Mouse (Mus musculus) T-helper 2 cell (primary cell): ENCODE measurements at regions not wholly inside any gene's neighbourhood (a gene's known extent, or its start where the extent isn't known, plus 50 kb on each side); places are given as distances from the start of the nearest gene placed in this dataset.

Experiments
- in situ Hi-C: fragments of 300-600 bp; cut with MboI, MseI; formaldehyde crosslinking; loops from one replicate; pipeline ENCODE4 v1.15.1; 2025; ENCODE audit warnings: high pct_unique_total_duplicates

GRCm38 (mm10) chr5:133569096-133569495, 530.4 kb upstream of the Castor2 start:
- in situ Hi-C loops, result no loop called here

DNA sequence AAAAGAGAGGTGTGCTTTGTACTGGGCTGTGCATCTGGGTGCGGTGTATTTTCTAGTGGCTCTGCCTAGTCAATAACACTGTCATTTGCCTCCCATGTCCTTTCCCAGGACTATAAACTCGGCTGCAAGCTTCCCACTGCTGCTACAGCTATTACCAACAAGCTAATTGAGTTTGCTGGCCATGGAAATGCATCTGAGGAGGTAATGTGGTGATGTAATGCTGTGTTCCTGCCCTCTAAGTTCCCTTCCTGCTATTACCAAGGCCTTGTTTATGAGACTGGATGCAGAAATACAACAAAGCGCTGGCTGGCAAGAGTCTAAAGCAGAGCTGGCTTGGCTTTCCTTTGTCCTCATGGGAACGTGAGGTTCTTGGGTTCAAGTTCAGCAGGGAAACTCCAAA, 533.0 kb upstream of the Castor2 start:
- in situ Hi-C loops, result no loop called here

- in situ Hi-C loops, result no loop called here
These were observed 548.9 kb upstream of the Castor2 start for GRCm38 (mm10) chr5:133550657-133551056.

GRCm38 (mm10) chr5:133542217-133542616, 557.3 kb upstream of the Castor2 start:
- in situ Hi-C loops, result no loop called here

- in situ Hi-C loops, result no loop called here
These were observed 566.8 kb upstream of the Castor2 start for GRCm38 (mm10) chr5:133532678-133533077.

- in situ Hi-C loops, result no loop called here
These were observed 593.9 kb upstream of the Castor2 start for GRCm38 (mm10) chr5:133505661-133506060.

- in situ Hi-C loops, result no loop called here
These were observed 611.7 kb upstream of the Castor2 start for GRCm38 (mm10) chr5:133487806-133488290.

DNA sequence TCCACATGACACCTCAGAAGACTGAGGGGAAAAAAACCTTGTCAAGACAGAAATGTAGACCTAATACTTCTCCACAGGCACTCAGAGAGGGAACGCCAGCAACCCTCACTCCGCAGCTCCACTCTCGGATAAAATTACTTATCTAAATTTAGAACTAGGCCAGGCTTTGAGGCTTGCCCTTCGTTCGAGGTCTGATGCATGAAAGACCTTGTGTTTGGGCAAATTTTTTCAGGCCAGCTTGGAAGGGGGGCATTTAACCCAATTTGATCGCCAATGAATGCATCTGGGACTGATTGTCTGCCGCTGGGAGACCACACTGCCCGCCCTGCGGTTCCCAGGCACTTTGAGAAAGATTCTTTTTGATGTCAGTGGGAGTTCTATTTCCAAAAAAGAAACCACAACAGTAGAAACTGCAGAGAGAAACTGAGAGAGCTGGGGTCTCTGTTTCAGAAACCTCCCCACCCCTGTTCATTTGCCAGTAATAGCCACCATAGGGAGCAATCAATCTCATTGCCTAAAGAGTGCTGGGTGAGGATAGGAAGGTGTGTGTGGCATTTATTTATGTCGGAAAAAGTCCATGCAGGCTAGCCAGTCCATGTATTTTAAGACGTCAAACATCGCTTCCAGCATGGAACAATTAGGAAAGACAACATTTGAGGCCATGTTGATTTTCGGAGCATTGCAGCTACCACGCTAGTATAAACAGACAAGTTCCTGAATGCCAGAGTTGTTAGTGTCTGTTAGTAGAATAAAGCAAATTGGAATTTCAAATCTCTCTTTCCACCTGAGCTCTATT, 617.0 kb upstream of the Castor2 start:
- in situ Hi-C loops, result no loop called here

- in situ Hi-C loops, result no loop called here
These were observed 620.3 kb upstream of the Castor2 start for GRCm38 (mm10) chr5:133479205-133479604.

GRCm38 (mm10) chr5:133453349-133454049, 646.0 kb upstream of the Castor2 start:
- in situ Hi-C loops, result no loop called here

- in situ Hi-C loops, result no loop called here
These were observed 649.6 kb upstream of the Castor2 start for GRCm38 (mm10) chr5:133449926-133450325.

DNA sequence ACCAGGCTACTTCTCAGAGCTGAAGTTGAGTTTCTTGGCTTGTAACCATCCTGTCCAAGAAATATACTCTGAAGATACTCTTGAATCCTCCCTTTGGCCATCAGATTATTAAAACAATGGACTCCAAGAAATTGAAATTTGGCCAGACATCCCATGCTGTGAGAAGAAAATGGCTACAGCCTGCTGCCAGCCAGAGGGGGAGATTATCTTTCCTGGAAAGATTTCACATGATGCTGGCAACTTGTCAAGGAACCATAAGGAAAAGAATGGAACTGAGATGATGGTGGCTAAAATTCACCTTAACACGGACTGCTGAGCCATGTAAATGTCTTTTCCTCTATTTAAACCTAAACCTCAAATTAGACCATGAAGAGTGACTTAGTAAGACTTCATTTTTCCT, 698.7 kb upstream of the Castor2 start:
- in situ Hi-C loops, result no loop called here

DNA sequence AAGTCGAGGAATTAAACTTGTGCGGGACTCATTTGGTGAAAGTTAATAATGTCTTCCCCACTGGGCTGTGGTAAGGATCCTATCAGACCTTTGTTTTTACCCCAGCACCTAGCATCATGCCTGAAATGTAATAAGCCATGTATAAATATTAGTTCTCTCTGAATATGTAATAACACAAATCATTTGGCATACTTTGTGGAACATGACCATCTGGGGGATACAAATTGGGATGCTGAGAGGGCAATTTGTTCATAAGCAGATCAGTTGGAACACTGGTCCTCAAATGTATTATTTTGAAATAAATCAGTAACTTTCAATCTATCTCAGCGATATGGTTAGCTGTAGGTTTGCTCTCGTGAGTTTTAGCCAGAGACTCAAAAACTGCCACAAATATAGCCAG, 709.6 kb upstream of the Castor2 start:
- in situ Hi-C loops, result no loop called here

DNA sequence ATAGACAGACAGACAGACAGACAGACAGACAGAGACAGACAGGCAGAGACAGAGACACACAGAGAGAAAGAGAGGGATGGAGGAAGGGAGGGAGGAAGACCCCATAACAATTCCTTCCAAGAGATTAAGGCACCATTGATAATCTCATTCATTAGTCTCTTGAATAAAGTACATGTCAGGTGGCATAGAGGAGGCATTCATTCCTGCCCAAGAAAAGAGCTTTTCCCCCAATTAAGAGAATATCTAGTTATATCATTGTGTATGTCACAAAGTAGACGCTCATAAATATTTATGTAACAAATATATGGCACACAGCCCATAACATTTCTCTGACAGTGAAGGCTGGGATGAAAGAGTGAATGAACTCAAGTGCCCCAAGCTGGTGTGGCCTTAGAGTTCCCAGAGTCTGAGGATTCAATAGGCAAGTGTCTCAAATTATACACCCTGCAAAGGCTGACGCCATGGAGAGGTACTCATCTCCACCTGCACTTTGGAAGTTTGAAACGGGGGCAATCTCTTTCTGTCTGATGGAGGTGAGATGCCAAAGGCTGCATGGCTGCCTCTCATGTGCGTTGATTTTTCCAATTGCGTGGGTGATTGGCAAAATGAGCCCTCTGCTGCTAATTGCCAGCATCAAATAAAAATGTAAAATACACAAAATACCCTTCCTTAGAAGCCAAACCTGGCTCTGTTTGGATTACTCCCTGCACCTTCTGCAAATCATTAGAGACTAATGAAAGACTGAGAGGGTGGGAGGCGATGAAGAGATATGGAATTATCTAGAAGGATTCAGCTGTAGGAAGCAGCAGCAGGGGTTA, 710.3 kb upstream of the Castor2 start:
- in situ Hi-C loops, result no loop called here

GRCm38 (mm10) chr5:133385374-133386349, 713.8 kb upstream of the Castor2 start:
- in situ Hi-C loops, result no loop called here

DNA sequence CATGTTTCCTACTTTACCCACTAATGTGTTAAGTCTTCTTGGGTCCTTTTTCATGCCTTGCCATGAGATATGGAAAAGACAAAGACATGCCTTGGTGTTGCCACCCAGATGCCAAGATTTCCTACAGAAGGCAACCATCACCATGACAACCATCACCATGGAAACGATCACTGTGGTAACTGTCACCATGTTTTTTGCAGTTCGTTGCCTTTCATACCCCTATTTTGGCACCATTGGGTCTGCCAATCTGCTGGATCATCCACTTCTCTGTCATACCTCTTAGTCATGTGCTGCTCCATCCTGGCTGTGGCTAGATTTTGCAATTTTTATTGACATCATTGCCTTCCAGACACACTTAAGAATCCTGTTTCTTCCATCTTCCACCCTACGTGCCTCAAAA, 733.7 kb upstream of the Castor2 start:
- in situ Hi-C loops, result no loop called here

- in situ Hi-C loops, result no loop called here
These were observed 752.0 kb upstream of the Castor2 start for GRCm38 (mm10) chr5:133347516-133347915.

GRCm38 (mm10) chr5:133341973-133342372, 757.5 kb upstream of the Castor2 start:
- in situ Hi-C loops, result no loop called here

GRCm38 (mm10) chr5:133320626-133321025, 777.5 kb upstream of the Auts2 start:
- in situ Hi-C loops, result no loop called here

- in situ Hi-C loops, result no loop called here
These were observed 777.1 kb upstream of the Auts2 start for GRCm38 (mm10) chr5:133320206-133320605.

DNA sequence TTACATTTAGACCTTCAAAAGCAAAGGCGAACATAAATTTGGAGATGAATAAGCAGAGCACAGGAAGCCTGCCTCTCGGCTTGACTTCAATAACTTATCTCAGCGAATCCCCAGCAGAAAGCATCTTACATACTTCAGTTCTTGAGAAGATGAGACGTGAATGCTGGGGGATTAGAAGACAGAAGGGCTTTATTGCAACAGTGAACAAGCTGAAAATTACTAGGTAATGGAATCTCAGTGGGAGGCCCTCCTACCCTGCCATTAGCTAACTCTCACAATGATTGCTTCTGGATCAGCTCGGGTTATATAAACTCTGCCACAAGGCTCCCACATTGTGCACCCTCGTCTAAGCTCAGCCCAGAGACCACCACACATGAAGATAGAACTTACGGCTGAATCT, 770.9 kb upstream of the Auts2 start:
- in situ Hi-C loops, result no loop called here
